8 mouse cellular contexts compared by ENCODE assay signal in the genomic region with DNA sequence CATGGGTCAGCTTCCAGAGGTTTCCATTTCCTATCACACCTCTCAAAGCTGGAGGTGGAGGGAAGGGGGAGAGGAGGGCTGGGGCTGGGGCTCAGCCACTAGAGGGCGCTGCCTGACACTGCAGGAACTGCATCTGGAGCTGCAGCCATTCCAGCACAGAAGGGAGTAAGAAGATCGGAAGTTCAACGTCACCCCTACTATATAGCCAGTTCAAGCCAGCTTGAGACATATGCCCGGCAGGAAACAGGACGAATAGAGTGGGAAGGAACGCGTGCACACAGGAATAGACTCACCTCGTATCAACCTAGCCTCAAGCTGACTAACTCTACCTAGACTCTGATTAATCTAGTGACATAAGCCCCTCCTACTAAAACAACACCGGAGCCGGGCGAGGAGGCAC. TPM values are rescaled to one million over a fixed set of nuclear protein-coding genes. Genes with fewer than 3 reads are reported as not detected.
DNase-seq lines count a peak whose midpoint lies in the region; ATAC-seq and TF ChIP-seq lines count a peak whose summit lies in the region.

No protein-coding gene starts in this region.

- no peaks in the 10 kb centered on the region for H3K27me3 ChIP-seq in cerebellum, adult 2 months (ENCODE audit: control insufficient read depth, insufficient read depth, low read length)
- H3K27me3 ChIP-seq in heart, postnatal 0 days (ENCODE audit: control insufficient read depth, insufficient read depth, low read length), result no peaks in the 10 kb centered on the region

- no peaks in the 10 kb centered on the region for H3K36me3 ChIP-seq in heart, postnatal 0 days (replicated peaks; ENCODE audit: control insufficient read depth, insufficient read depth, low read length)

- 0 out of 2 replicates have a peak, but pooled peaks cover 2% of the 10 kb centered on the region for H3K9me3 ChIP-seq in heart, postnatal 0 days (replicated peaks; ENCODE audit: control insufficient read depth, low read length)

- no peak for TF ChIP-seq POLR2A in cerebellum, adult 2 months (IDR thresholded peaks at IDR 0.05; ENCODE audit: borderline replicate concordance, insufficient read depth, low read length)

- no peak overlapping the region for H3K4me3 ChIP-seq in cerebellum, adult 2 months (replicated peaks; ENCODE audit: insufficient read depth, low read depth, low read length)
- no peak overlapping the region for H3K4me3 ChIP-seq in heart, postnatal 0 days (ENCODE audit: low read depth, low read length)

- H3K4me2 ChIP-seq in heart, postnatal 0 days (ENCODE audit: low read depth, low read length), result no peak overlapping the region

- H3K4me1 ChIP-seq in cerebellum, adult 2 months (ENCODE audit: control insufficient read depth, insufficient read depth, low read length), result no peaks in the 10 kb centered on the region
- H3K4me1 ChIP-seq in heart, postnatal 0 days (ENCODE audit: control insufficient read depth, insufficient read depth), result 0 out of 2 replicates have a peak, but pooled peaks cover 8% of the 10 kb centered on the region

- DNase-seq in cerebellum, adult 2 months, result peak; percentile 40 to 63
- DNase-seq in WW6 (ENCODE audit: low read depth, low spot score), result peak; percentile 75
- DNase-seq in embryo, embryonic 10.5 days (ENCODE audit: low spot score), result peak; percentile 75
- DNase-seq in heart, postnatal 0 days (ENCODE audit: low spot score), result peak; percentile 70
- peak; percentile 35 to 69 for DNase-seq in layer of hippocampus, postnatal 25 days (ENCODE audit: extremely low spot score in 1 of 2, low spot score in 1 of 2)
- DNase-seq in spleen, postnatal 4 days (ENCODE audit: low spot score in 2 of 2), result peak; percentile 67 to 89

- whole genome bisulfite sequencing in cerebellum, adult 2 months, result 33% methylated on average over 11 of the region's 11 CpGs
- WGBS in heart, postnatal 0 days, result 18% methylated on average over 11 of the region's 11 CpGs

- no peak overlapping the region for H3K27ac ChIP-seq in cerebellum, adult 2 months (ENCODE audit: insufficient read depth, low read length)
- H3K27ac ChIP-seq in heart, postnatal 0 days (ENCODE audit: low read depth), result no peak overlapping the region

- TF ChIP-seq EP300 in heart, postnatal 0 days (IDR thresholded peaks at IDR 0.05; ENCODE audit: low read depth), result no peak

- peak; percentile 62 for TF ChIP-seq CTCF in cerebellum, adult 2 months (IDR thresholded peaks at IDR 0.05; ENCODE audit: borderline replicate concordance, insufficient read depth, low read depth, low read length)
- TF ChIP-seq CTCF in heart, postnatal 0 days (IDR thresholded peaks at IDR 0.05; ENCODE audit: low read depth), result peak; percentile 81

- no peak overlapping the region for H3K9ac ChIP-seq in heart, postnatal 0 days (replicated peaks; ENCODE audit: low read depth, low read length)

- ATAC-seq in cerebellum, adult (ENCODE audit: insufficient number of reproducible peaks, low FRiP score, low TSS enrichment), result no peak; the same call in 1 of the 2 replicates
- peak; percentile 80 for ATAC-seq in heart, postnatal 0 days (ENCODE audit: insufficient read depth, low read depth)
- peak; percentile 97 for ATAC-seq in megakaryocyte, adult 5-6 weeks (ENCODE audit: poor library complexity, severe bottlenecking)

RNA-seq across cellular contexts. Expression of a gene that starts 11.2 kb away (rescaled TPM):
- 3.7 and 3.9 TPM in 2 replicates for polyA plus RNA-seq in cerebellum, adult 2 months (2012; rRNA removed)
- total RNA-seq in heart, postnatal 0 days (2014; rRNA removed; ENCODE audit: low replicate concordance), result 11.6 and 13.1 TPM in 2 replicates
- polyA plus RNA-seq in heart, postnatal 0 days (2015; fragmentation: Nextera tagmentation; extraction: Ambion mirVana), result 7.0 and 7.2 TPM in 2 replicates
- 1 to 10 TPM; 2.0 to 2.6 TPM for total RNA-seq in layer of hippocampus, postnatal 25 days (2021)
- 1.4 and 3.9 TPM in 2 replicates for total RNA-seq in megakaryocyte, adult 5-6 weeks (2015)
- 0.94 and 2.0 TPM in 2 replicates for total RNA-seq in megakaryocyte, adult 5-6 weeks (2017)

RNA-seq across cellular contexts. Expression of a gene that starts 20.3 kb away (rescaled TPM):
- polyA plus RNA-seq in cerebellum, adult 2 months (2012; rRNA removed), result 792 and 833 TPM in 2 replicates
- 871 and 905 TPM in 2 replicates for total RNA-seq in heart, postnatal 0 days (2014; rRNA removed; ENCODE audit: low replicate concordance)
- polyA plus RNA-seq in heart, postnatal 0 days (2015; fragmentation: Nextera tagmentation; extraction: Ambion mirVana), result 527 and 544 TPM in 2 replicates
- total RNA-seq in layer of hippocampus, postnatal 25 days (2021), result 100 to 1,000 TPM; 698 to 787 TPM
- 63.2 and 65.1 TPM in 2 replicates for total RNA-seq in megakaryocyte, adult 5-6 weeks (2015)
- 29.2 and 32.2 TPM in 2 replicates for total RNA-seq in megakaryocyte, adult 5-6 weeks (2017)

RNA-seq across cellular contexts. Expression of a gene that starts 49.4 kb away (rescaled TPM):
- polyA plus RNA-seq in cerebellum, adult 2 months (2012; rRNA removed), result 235 and 238 TPM in 2 replicates
- total RNA-seq in heart, postnatal 0 days (2014; rRNA removed; ENCODE audit: low replicate concordance), result 137 and 139 TPM in 2 replicates
- polyA plus RNA-seq in heart, postnatal 0 days (2015; fragmentation: Nextera tagmentation; extraction: Ambion mirVana), result 77.4 and 83.2 TPM in 2 replicates
- total RNA-seq in layer of hippocampus, postnatal 25 days (2021), result 100 to 1,000 TPM; 264 to 285 TPM
- total RNA-seq in megakaryocyte, adult 5-6 weeks (2015), result 15.5 and 21.3 TPM in 2 replicates
- total RNA-seq in megakaryocyte, adult 5-6 weeks (2017), result 28.3 and 36.1 TPM in 2 replicates

Comparison
In these comparisons a context has a peak if more than half of its experiments do, and no peak if none do; other contexts are left out.
1. RNA of a gene that starts 20.3 kb away (total RNA-seq): 871 to 905 TPM in heart, postnatal 0 days and 698 to 787 TPM in layer of hippocampus, postnatal 25 days; 29.2 to 65.1 TPM in megakaryocyte, adult 5-6 weeks; every median in the first group is over 10 times any median in the second.
2. Peak in every context shown above with its lines, with median percentiles within 50 percentile points of each other: DNase-seq.